Mouse (Mus musculus) bone marrow, adult 2 months (tissue): ENCODE results near the gene Nt5c3b.

ENCODE experiments used
- CTCF ChIP-seq: fragments of 200-500 bp; IDR thresholded peaks from 2 replicates; pipeline ENCODE4 v1.5.1; 2011; ENCODE audit warnings: low read length, control low read depth; ENCODE audit not compliant: control insufficient read depth, insufficient read depth
- POLR2A ChIP-seq: fragments of 200-500 bp; IDR thresholded peaks from 2 replicates; pipeline ENCODE4 v1.6.1; 2011; ENCODE audit warnings: low read depth, mild to moderate bottlenecking, control low read depth, low read length, borderline replicate concordance; ENCODE audit not compliant: control insufficient read depth

GRCm38 (mm10) chr11:100391081-100391883, 50.3 kb downstream of the Nt5c3b start:
- TF ChIP-seq CTCF = no peak
- no peak for TF ChIP-seq POLR2A
